Mouse (Mus musculus) frontal cortex, adult 2 months (tissue): ENCODE data around the gene Creb5. TPM values are rescaled to one million over a fixed set of nuclear protein-coding genes. Genes with fewer than 3 reads are reported as not detected.

Source experiments
- DNase-seq, 2 experiments: peaks; one replicate each; pipeline ENCODE4 v3.0.0; 2022; ENCODE audit warnings: low spot score in 1 of 2; ENCODE audit errors: extremely low spot score in 1 of 2
- polyA plus RNA-seq: library from polyadenylated mRNA; depleted of rRNA; stranded (reverse); fragments of >200 nt; gene quantifications from 2 replicates; pipeline ENCODE4 v1.2.3, GENCODE M21; 2012

The Creb5 gene
- polyA plus RNA-seq, 1 experiment, result 1.7 TPM

GRCm38 (mm10) chr6:53628714-53629113 is 341.6 kb downstream of the Creb5 start:
- no peak for DNase-seq

GRCm38 (mm10) chr6:53635453-53635852 is 348.4 kb downstream of the Creb5 start:
- no peak for DNase-seq

GRCm38 (mm10) chr6:53637356-53638351 is 350.6 kb downstream of the Creb5 start:
- peak in 1 of 2 experiments; percentile 26 for DNase-seq

- no peak for DNase-seq
These were observed 354.8 kb downstream of the Creb5 start for GRCm38 (mm10) chr6:53641633-53642605.

GRCm38 (mm10) chr6:53642826-53643356 is 355.8 kb downstream of the Creb5 start:
- no peak for DNase-seq

GRCm38 (mm10) chr6:53643481-53643880 is 356.4 kb downstream of the Creb5 start:
- DNase-seq, result no peak

GRCm38 (mm10) chr6:53644056-53644455 is 357.0 kb downstream of the Creb5 start:
- DNase-seq, result no peak

GRCm38 (mm10) chr6:53644971-53645370 is 357.9 kb downstream of the Creb5 start:
- DNase-seq, result no peak

GRCm38 (mm10) chr6:53649782-53650181 is 362.7 kb downstream of the Creb5 start:
- DNase-seq, result peak in 1 of 2 experiments; percentile 22

- DNase-seq, result no peak
These were observed 365.6 kb downstream of the Creb5 start for GRCm38 (mm10) chr6:53652691-53653090.

GRCm38 (mm10) chr6:53653706-53654360 is 366.8 kb downstream of the Creb5 start:
- DNase-seq, result no peak

GRCm38 (mm10) chr6:53654361-53654824 is 367.3 kb downstream of the Creb5 start:
- peak in 1 of 2 experiments; percentile 23 for DNase-seq

GRCm38 (mm10) chr6:53656466-53656865 is 369.4 kb downstream of the Creb5 start:
- no peak for DNase-seq

- DNase-seq, result no peak
These were observed 370.4 kb downstream of the Creb5 start for GRCm38 (mm10) chr6:53657483-53657882.

- DNase-seq, result no peak
These were observed 376.1 kb downstream of the Creb5 start for GRCm38 (mm10) chr6:53662858-53663833.

GRCm38 (mm10) chr6:53664759-53665158 is 377.7 kb downstream of the Creb5 start:
- no peak for DNase-seq

GRCm38 (mm10) chr6:53666503-53666902 is 379.4 kb downstream of the Creb5 start:
- DNase-seq, result no peak

GRCm38 (mm10) chr6:53678307-53678706 is 391.2 kb downstream of the Creb5 start:
- no peak for DNase-seq

GRCm38 (mm10) chr6:53680046-53680445 is 393.0 kb downstream of the Creb5 start:
- no peak for DNase-seq
